Mouse (Mus musculus): Measurements from ENCODE around the gene Gm13290. TPM values are rescaled to one million over a fixed set of nuclear protein-coding genes. Genes with fewer than 3 reads are reported as not detected.
"Not testable (repeated sequence)": the region's sequence is repeated elsewhere in the genome, so short reads cannot be mapped to it uniquely, and the experiment has no call there.

Gm13290 gene
- polyA plus RNA-seq, 1 experiment from 2014 or later, result not detected

DNA sequence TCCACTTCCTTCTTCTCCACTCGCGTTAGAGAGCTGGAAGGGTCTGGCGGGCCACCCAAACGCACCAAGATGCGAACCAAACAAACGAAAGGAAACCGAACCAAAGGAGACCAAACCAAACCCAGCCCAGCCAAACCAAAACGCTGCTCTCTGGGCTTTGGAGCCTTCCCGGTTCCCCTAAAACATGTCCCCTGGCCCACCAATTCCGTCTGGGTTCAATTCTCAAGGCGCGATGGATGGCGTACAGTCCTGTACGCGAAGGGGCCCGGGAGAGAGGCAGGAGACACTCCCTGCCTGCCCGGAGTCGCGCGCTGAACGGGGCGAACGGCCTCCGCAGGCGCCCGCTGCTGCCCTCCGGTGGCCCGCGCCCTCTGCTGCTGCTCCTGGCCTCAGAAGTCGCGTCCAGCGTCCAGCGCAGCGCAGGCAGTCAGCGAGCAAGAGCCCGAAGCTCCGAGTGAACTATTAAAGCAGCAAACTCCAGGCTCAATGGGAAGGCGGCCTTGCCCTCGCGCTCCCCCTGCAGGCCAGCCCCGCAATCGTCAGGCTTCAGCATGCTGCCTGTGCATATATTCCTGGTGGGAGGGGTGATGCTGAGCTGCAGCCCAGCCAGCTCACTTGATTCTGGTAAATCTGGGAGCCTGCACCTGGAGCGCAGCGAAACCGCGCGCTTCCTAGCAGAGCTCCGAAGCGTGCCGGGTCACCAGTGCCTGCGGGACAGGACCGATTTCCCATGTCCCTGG lies 20.5 kb downstream of the Gm13290 start, which contains the start of gene Gm13275:
Gene Gm13275, plus strand, starts transcription at position 552 of the 740 bp plus-strand sequence.
- H3K4me3 ChIP-seq (ENCODE audit: low read depth, low read length); H3K9me3 ChIP-seq (ENCODE audit: control insufficient read depth, low read length); DNase-seq (ENCODE audit: low spot score); ATAC-seq (ENCODE audit: low FRiP score); H3K27ac ChIP-seq (ENCODE audit: low read depth, low read length); H3K4me2 ChIP-seq (replicated peaks; ENCODE audit: low read depth, low read length); H3K9ac ChIP-seq (ENCODE audit: low read depth, low read length); H3K27me3 ChIP-seq (ENCODE audit: control insufficient read depth, insufficient read depth, low read length); H3K36me3 ChIP-seq (ENCODE audit: control insufficient read depth, insufficient read depth, low read length); H3K4me1 ChIP-seq (replicated peaks; ENCODE audit: control insufficient read depth, insufficient read depth, low read length): not testable (repeated sequence)
- WGBS, result 0% methylated on average over 4 of the region's 52 CpGs

DNA sequence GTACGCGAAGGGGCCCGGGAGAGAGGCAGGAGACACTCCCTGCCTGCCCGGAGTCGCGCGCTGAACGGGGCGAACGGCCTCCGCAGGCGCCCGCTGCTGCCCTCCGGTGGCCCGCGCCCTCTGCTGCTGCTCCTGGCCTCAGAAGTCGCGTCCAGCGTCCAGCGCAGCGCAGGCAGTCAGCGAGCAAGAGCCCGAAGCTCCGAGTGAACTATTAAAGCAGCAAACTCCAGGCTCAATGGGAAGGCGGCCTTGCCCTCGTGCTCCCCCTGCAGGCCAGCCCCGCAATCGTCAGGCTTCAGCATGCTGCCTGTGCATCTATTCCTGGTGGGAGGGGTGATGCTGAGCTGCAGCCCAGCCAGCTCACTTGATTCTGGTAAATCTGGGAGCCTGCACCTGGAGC lies 23.5 kb downstream of the Gm13290 start, which contains the start of gene Gm13279:
Gene Gm13279, plus strand, starts transcription at position 301 of the 400 bp plus-strand sequence.
- H3K27me3 ChIP-seq (ENCODE audit: control insufficient read depth, insufficient read depth, low read length); H3K27ac ChIP-seq (ENCODE audit: low read depth, low read length); ATAC-seq (ENCODE audit: low FRiP score); H3K9me3 ChIP-seq (ENCODE audit: control insufficient read depth, low read length); DNase-seq (ENCODE audit: low spot score); H3K4me3 ChIP-seq (ENCODE audit: low read depth, low read length); H3K4me1 ChIP-seq (replicated peaks; ENCODE audit: control insufficient read depth, insufficient read depth, low read length); H3K36me3 ChIP-seq (ENCODE audit: control insufficient read depth, insufficient read depth, low read length); H3K4me2 ChIP-seq (replicated peaks; ENCODE audit: low read depth, low read length); H3K9ac ChIP-seq (ENCODE audit: low read depth, low read length): not testable (repeated sequence)
- WGBS, result no CpG with 5 or more reads among the region's 28 CpGs

DNA sequence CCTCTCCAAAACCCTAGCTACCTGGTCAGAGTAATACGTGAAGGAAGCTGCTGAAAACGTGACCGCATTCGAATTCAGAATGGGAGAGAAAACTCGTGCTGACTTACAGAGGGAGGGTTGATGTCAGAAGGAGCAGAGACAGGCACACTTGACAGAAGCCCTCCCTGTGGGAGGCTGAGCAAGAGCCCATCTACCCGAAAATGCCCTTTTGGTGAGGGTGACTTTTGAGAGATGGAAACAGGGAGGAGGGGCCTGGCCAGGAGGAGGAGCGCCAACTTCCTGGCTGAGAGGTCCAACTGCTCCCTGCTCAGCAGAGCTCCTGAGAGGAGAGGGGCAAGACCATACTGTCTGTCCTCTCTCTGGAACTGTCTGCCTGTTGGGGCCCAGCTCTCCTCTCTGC lies 25.7 kb downstream of the Gm13290 start, which contains the start of gene Gm13285:
Gene Gm13285, plus strand, starts transcription at position 301 of the 400 bp plus-strand sequence.
- H3K27ac ChIP-seq (ENCODE audit: low read depth, low read length); ATAC-seq (ENCODE audit: low FRiP score); H3K27me3 ChIP-seq (ENCODE audit: control insufficient read depth, insufficient read depth, low read length); H3K36me3 ChIP-seq (ENCODE audit: control insufficient read depth, insufficient read depth, low read length); H3K4me1 ChIP-seq (replicated peaks; ENCODE audit: control insufficient read depth, insufficient read depth, low read length); H3K4me2 ChIP-seq (replicated peaks; ENCODE audit: low read depth, low read length); H3K4me3 ChIP-seq (ENCODE audit: low read depth, low read length); H3K9me3 ChIP-seq (ENCODE audit: control insufficient read depth, low read length); DNase-seq (ENCODE audit: low spot score); H3K9ac ChIP-seq (ENCODE audit: low read depth, low read length): not testable (repeated sequence)
- 17% methylated on average over 2 of the region's 7 CpGs for WGBS

DNA sequence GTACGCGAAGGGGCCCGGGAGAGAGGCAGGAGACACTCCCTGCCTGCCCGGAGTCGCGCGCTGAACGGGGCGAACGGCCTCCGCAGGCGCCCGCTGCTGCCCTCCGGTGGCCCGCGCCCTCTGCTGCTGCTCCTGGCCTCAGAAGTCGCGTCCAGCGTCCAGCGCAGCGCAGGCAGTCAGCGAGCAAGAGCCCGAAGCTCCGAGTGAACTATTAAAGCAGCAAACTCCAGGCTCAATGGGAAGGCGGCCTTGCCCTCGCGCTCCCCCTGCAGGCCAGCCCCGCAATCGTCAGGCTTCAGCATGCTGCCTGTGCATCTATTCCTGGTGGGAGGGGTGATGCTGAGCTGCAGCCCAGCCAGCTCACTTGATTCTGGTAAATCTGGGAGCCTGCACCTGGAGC lies 29.3 kb downstream of the Gm13290 start, which contains the start of gene Gm13287:
Gene Gm13287, plus strand, starts transcription at position 301 of the 400 bp plus-strand sequence.
- H3K27ac ChIP-seq (ENCODE audit: low read depth, low read length); ATAC-seq (ENCODE audit: low FRiP score); H3K9me3 ChIP-seq (ENCODE audit: control insufficient read depth, low read length); H3K4me3 ChIP-seq (ENCODE audit: low read depth, low read length); H3K36me3 ChIP-seq (ENCODE audit: control insufficient read depth, insufficient read depth, low read length); H3K9ac ChIP-seq (ENCODE audit: low read depth, low read length); H3K4me2 ChIP-seq (replicated peaks; ENCODE audit: low read depth, low read length); H3K27me3 ChIP-seq (ENCODE audit: control insufficient read depth, insufficient read depth, low read length); DNase-seq (ENCODE audit: low spot score); H3K4me1 ChIP-seq (replicated peaks; ENCODE audit: control insufficient read depth, insufficient read depth, low read length): not testable (repeated sequence)
- no CpG with 5 or more reads among the region's 29 CpGs for WGBS

DNA sequence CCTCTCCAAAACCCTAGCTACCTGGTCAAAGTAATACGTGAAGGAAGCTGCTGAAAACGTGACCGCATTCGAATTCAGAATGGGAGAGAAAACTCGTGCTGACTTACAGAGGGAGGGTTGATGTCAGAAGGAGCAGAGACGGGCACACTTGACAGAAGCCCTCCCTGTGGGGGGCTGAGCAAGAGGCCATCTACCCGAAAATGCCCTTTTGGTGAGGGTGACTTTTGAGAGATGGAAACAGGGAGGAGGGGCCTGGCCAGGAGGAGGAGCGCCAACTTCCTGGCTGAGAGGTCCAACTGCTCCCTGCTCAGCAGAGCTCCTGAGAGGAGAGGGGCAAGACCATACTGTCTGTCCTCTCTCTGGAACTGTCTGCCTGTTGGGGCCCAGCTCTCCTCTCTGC lies 31.6 kb downstream of the Gm13290 start, which contains the start of gene Gm13288:
Gene Gm13288, plus strand, starts transcription at position 301 of the 400 bp plus-strand sequence.
- no CpG with 5 or more reads among the region's 8 CpGs for WGBS
- not testable (repeated sequence) for H3K27ac ChIP-seq (ENCODE audit: low read depth, low read length); H3K9ac ChIP-seq (ENCODE audit: low read depth, low read length); DNase-seq (ENCODE audit: low spot score); H3K9me3 ChIP-seq (ENCODE audit: control insufficient read depth, low read length); H3K4me3 ChIP-seq (ENCODE audit: low read depth, low read length); ATAC-seq (ENCODE audit: low FRiP score); H3K4me2 ChIP-seq (replicated peaks; ENCODE audit: low read depth, low read length); H3K4me1 ChIP-seq (replicated peaks; ENCODE audit: control insufficient read depth, insufficient read depth, low read length); H3K27me3 ChIP-seq (ENCODE audit: control insufficient read depth, insufficient read depth, low read length); H3K36me3 ChIP-seq (ENCODE audit: control insufficient read depth, insufficient read depth, low read length)

DNA sequence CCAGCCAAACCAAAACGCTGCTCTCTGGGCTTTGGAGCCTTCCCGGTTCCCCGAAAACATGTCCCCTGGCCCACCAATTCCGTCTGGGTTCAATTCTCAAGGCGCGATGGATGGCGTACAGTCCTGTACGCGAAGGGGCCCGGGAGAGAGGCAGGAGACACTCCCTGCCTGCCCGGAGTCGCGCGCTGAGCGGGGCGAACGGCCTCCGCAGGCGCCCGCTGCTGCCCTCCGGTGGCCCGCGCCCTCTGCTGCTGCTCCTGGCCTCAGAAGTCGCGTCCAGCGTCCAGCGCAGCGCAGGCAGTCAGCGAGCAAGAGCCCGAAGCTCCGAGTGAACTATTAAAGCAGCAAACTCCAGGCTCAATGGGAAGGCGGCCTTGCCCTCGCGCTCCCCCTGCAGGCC lies 32.1 kb downstream of the Gm13290 start:
- not testable (repeated sequence) for ATAC-seq (ENCODE audit: low FRiP score); DNase-seq (ENCODE audit: low spot score)

DNA sequence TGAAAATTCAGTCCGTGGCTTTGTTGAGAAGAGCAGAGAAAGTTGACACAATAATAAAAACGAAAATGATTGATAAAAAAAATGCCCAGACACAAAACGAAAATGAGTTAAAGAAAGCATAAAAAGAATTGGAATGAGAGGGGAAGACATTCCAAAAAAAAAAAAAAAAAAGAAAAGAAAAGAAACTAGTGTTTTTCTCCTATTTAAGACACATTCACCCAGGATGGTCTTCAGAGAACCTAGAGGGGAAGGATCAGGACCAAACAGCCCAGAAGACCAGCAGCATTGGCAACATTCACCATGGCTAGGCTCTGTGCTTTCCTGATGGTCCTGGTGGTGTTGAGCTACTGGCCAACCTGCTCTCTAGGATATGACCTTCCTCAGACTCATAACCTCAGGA lies 42.3 kb downstream of the Gm13290 start, which contains the start of gene Ifna7:
Gene Ifna7, plus strand, starts transcription at position 301 of the 400 bp plus-strand sequence.
- WGBS, result 75% methylated on average over 3 of the region's 3 CpGs
- Histone ChIP-seq H3K4me2 (replicated peaks; ENCODE audit: low read depth, low read length) (no peak within 1 kb of the TSS), H3K9me3 (ENCODE audit: control insufficient read depth, low read length) (no peaks in the 10 kb centered on the region), H3K36me3 (ENCODE audit: control insufficient read depth, insufficient read depth, low read length) (no peaks in the 10 kb centered on the region), H3K9ac (ENCODE audit: low read depth, low read length) (no peak within 1 kb of the TSS), H3K4me3 (ENCODE audit: low read depth, low read length) (no peak within 1 kb of the TSS), H3K27ac (ENCODE audit: low read depth, low read length) (no peak within 1 kb of the TSS), H3K27me3 (ENCODE audit: control insufficient read depth, insufficient read depth, low read length) (no peaks in the 10 kb centered on the region), H3K4me1 (replicated peaks; ENCODE audit: control insufficient read depth, insufficient read depth, low read length) (no peaks in the 10 kb centered on the region)
- DNase-seq (ENCODE audit: low spot score) (no peak), ATAC-seq (ENCODE audit: low FRiP score) (no peak)

More for the DNA sequence above, 32.1 kb downstream of the Gm13290 start:
- H3K4me1 ChIP-seq (replicated peaks; ENCODE audit: control insufficient read depth, insufficient read depth, low read length); H3K36me3 ChIP-seq (ENCODE audit: control insufficient read depth, insufficient read depth, low read length); H3K9me3 ChIP-seq (ENCODE audit: control insufficient read depth, low read length); H3K9ac ChIP-seq (ENCODE audit: low read depth, low read length); H3K4me2 ChIP-seq (replicated peaks; ENCODE audit: low read depth, low read length); H3K27ac ChIP-seq (ENCODE audit: low read depth, low read length); H3K4me3 ChIP-seq (ENCODE audit: low read depth, low read length); H3K27me3 ChIP-seq (ENCODE audit: control insufficient read depth, insufficient read depth, low read length): not testable (repeated sequence)
- 0% methylated on average over 6 of the region's 34 CpGs for WGBS

DNA sequence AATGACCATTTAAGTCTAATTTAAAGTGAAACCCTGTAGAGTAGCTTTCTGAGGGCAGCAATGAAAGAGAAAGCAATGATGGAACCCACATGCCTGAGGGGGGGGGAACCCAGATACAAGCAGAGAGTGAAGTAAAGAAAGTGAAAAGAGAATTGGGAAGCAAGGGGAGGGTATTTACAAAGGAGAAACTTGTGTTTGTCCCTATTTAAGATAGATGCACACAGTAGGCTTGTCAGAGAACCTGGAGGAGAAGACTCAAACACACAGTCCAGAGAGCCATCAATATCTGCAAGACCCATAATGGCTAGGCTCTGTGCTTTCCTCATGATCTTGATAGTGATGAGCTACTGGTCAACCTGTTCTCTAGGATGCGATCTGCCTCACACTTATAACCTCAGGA lies 46.0 kb downstream of the Gm13290 start, which contains the start of gene Ifna11:
Gene Ifna11, plus strand, starts transcription at position 301 of the 400 bp plus-strand sequence.
- H3K4me1 ChIP-seq (replicated peaks; ENCODE audit: control insufficient read depth, insufficient read depth, low read length), result no peaks in the 10 kb centered on the region
- 81% methylated on average over 1 of the region's 1 CpGs for WGBS

DNA sequence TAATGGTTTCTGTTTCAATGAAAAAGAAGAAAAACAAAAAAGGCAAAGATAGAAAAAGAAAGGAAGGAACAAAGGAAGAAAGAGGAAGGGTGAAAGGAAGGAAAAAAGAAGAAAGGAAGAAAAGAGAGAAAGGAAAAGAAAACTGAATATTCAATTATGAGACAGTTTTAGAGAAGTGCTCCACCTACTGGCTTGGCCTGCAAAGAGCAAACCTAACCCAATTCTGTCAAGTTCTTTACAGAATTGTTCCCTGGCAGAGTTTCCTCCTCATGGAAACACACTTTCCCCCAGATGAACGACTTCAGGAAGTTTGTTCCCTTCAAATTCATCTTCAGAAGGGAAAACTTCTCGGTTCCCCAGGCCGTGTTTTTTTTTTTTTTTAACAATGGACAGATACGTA lies 49.4 kb downstream of the Gm13290 start:
- Histone ChIP-seq H3K27me3 (ENCODE audit: control insufficient read depth, insufficient read depth, low read length) (no peaks in the 10 kb centered on the region), H3K4me3 (ENCODE audit: low read depth, low read length) (no peak overlapping the region), H3K4me1 (replicated peaks; ENCODE audit: control insufficient read depth, insufficient read depth, low read length) (no peaks in the 10 kb centered on the region), H3K9me3 (ENCODE audit: control insufficient read depth, low read length) (no peaks in the 10 kb centered on the region), H3K27ac (ENCODE audit: low read depth, low read length) (no peak overlapping the region), H3K9ac (ENCODE audit: low read depth, low read length) (no peak overlapping the region), H3K36me3 (ENCODE audit: control insufficient read depth, insufficient read depth, low read length) (no peaks in the 10 kb centered on the region), H3K4me2 (replicated peaks; ENCODE audit: low read depth, low read length) (no peak overlapping the region)
- ATAC-seq (ENCODE audit: low FRiP score), result no peak
- WGBS, result 27% methylated on average over 4 of the region's 4 CpGs
- DNase-seq (ENCODE audit: low spot score), result peak; percentile 27

More for the DNA sequence above, 46.0 kb downstream of the Gm13290 start, which contains the start of gene Ifna11:
- Histone ChIP-seq H3K9me3 (ENCODE audit: control insufficient read depth, low read length) (no peaks in the 10 kb centered on the region), H3K9ac (ENCODE audit: low read depth, low read length) (no peak within 1 kb of the TSS), H3K27ac (ENCODE audit: low read depth, low read length) (no peak within 1 kb of the TSS), H3K27me3 (ENCODE audit: control insufficient read depth, insufficient read depth, low read length) (no peaks in the 10 kb centered on the region), H3K4me2 (replicated peaks; ENCODE audit: low read depth, low read length) (no peak within 1 kb of the TSS), H3K36me3 (ENCODE audit: control insufficient read depth, insufficient read depth, low read length) (no peaks in the 10 kb centered on the region), H3K4me3 (ENCODE audit: low read depth, low read length) (no peak within 1 kb of the TSS)
- no peak for DNase-seq (ENCODE audit: low spot score)
- ATAC-seq (ENCODE audit: low FRiP score), result no peak

Measured in hindbrain, embryonic 11.5 days (tissue).